Mouse (Mus musculus): ENCODE measurements around the gene Psmb8. TPM values are rescaled to one million over a fixed set of nuclear protein-coding genes. Genes with fewer than 3 reads are reported as not detected.

The Psmb8 gene
- polyA plus RNA-seq (2015; fragmentation: Nextera tagmentation; extraction: Ambion mirVana) = 11.0 and 17.6 TPM in 2 replicates

DNA sequence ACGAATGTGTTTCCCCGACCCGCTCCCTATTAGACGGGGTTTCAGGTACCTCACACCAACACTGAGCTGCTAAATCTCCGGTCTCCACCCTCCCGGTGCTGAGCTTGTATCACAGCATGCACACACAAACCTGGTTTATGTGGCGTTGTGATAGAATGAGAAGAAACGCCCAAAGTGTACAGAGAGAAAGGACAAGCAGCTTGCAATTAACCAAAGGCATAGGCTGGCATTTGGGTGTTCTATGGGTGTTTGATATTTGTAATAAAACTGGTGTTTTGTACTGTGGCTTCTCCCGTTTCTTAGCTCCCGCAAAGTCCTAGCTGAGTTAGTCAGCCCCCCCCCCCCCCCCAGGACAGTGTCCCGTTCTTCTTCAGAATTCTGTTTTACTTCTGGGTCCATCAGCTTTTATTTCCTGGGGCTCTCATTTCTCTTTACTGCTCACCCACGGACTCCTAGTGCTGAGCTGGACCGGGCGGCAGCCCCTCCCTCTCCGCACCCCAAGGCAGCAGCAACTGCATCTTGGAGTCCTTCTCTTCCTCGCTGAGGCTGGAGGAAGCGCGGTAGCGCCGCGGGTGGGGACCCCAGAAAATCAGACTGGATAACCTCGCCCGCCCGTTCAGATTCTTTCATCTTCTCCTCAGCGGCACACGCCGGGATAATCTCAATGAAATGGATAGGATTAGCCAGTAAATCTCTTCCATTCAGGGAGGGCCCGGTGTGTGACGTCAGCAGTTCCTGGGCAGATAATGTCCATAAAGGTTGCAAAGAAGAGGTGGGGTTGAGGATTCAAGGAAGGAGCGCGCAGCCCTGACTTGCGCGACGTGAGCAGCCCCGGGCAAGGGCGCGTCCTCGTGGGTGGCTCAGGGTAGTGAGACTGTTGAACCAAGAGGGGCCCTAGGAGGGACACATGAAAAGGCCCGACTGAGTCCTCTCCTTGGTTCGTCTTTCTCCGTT, at the start of gene Psmb8:
TSS of gene Psmb8 (plus strand) at position 781 of the 954 bp plus-strand sequence.

DNA sequence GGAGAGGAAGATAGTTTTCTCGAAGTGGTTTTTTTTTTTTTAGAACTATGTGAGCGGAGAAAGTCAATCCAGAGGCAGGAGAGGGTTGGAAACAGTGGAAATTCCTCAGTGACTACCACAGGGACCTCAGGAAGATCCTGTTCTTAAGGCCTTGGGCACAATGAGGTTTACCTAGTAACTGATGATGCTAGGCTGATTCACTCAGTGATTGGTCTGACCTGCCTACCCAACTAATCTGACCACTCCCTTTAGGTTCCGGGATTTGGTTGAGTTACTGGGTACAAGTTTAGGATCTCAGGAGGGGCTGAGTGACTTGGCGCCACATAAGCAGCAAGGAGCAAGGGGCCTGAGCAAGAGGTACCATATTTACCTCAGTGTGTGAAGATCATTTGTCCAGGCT, 44.6 kb upstream of the Psmb8 start, which contains the start of gene H2-DMb1:
TSS of gene H2-DMb1 (plus strand) at position 150 of the 400 bp plus-strand sequence.

DNA sequence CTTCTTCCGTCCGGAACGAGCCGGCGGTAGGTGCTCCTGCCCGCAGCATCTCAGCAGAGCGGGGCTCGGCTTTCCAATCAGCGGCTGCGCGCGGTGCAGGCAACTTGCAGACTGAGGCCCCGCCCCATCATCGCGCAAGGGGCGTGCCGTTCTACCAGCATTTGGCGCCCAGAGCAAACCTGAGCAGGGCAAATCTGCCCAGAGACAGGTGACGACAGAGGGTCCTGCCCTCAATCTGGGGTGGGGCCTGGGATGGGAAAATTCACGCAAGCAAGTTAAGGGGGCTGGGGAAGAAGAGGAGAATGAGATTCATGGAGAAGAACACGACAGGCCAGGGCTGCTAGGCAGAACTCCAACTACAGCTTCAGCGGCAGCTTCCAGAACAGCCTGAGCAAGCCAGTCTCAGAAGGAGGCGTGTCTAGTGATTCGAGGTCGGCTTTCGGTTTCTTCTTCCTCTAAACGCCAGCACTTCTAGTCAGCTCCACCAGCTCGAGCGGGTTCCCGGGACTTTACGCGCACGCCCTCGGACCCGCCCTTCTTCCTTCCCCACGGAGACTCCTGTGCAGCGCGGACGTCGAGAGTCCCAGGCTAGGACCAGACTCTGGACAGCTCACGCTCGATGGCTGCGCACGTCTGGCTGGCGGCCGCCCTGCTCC, 10.1 kb upstream of the Psmb8 start, which contains the start of the genes Tap1 and Psmb9:
TSS of gene Tap1 (plus strand) at position 293 of the 656 bp plus-strand sequence.
TSS of gene Psmb9 (minus strand) at position 504 of the 656 bp plus-strand sequence.

DNA sequence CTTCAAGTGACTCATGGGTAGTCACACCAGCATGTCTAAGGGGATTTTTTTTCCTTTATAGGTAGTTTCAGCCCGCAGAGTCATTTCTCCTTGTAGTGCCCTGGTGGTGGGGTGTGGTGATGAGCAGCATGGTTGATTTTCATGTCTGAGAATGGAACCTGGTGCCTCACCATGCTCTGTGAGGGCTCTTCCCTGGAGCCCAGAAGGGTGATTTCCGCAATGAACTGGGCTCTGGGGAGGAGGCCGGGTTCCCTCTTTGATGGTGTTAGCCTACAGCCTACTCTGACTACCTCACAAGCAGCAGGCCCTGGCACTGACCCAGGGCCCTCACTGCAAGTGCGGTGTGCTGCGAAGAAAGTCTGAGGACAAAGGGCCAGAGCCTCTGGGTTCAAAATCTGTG, 5.9 kb downstream of the Psmb8 start, which contains the start of gene Tap2:
TSS of gene Tap2 (plus strand) at position 84 of the 400 bp plus-strand sequence.

DNA sequence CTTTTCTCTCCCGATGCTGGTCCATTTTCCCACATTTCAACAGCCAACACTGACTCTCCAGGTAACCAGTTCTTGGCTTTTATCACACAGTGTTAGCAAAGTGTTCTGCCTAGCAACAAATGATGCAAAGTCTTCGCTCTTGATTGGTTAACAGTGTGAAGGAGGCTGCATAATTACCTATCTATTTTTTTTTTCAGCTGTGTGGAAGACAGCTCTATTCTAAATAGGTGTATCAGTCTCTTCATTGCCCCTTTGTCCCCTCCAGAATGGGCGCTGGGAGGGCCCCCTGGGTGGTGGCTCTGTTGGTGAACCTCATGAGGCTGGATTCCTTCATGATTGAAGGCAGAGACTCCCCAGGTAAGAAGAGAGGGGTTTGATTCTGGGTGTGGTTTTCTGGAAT, 41.2 kb downstream of the Psmb8 start, which contains the start of gene H2-Ob:
TSS of gene H2-Ob (plus strand) at position 198 of the 400 bp plus-strand sequence.

Other genes starting within 250 kb of the Psmb8 start
- gene B3galt4, start 246.2 kb upstream of the Psmb8 start, polyA plus RNA-seq (2015; fragmentation: Nextera tagmentation; extraction: Ambion mirVana) = 5.6 and 7.0 TPM in 2 replicates
- gene Vps52, start 241.9 kb upstream of the Psmb8 start, polyA plus RNA-seq (2015; fragmentation: Nextera tagmentation; extraction: Ambion mirVana) = 31.6 and 31.8 TPM in 2 replicates
- 1,060 and 1,200 TPM in 2 replicates for gene Rps18, start 241.7 kb upstream of the Psmb8 start, polyA plus RNA-seq (2015; fragmentation: Nextera tagmentation; extraction: Ambion mirVana)
- 49.2 and 107 TPM in 2 replicates for gene H2-K1, start 197.4 kb upstream of the Psmb8 start, polyA plus RNA-seq (2015; fragmentation: Nextera tagmentation; extraction: Ambion mirVana)
- gene Ring1, start 173.0 kb upstream of the Psmb8 start, polyA plus RNA-seq (2015; fragmentation: Nextera tagmentation; extraction: Ambion mirVana) = 12.3 and 13.6 TPM in 2 replicates
- 46.7 and 46.9 TPM in 2 replicates for gene H2-Ke6, start 169.7 kb upstream of the Psmb8 start, polyA plus RNA-seq (2015; fragmentation: Nextera tagmentation; extraction: Ambion mirVana)
- 82.1 and 94.7 TPM in 2 replicates for gene Slc39a7, start 166.0 kb upstream of the Psmb8 start, polyA plus RNA-seq (2015; fragmentation: Nextera tagmentation; extraction: Ambion mirVana)
- gene Rxrb, start 165.9 kb upstream of the Psmb8 start, polyA plus RNA-seq (2015; fragmentation: Nextera tagmentation; extraction: Ambion mirVana) = 31.9 and 33.4 TPM in 2 replicates
- 1.9 and 5.7 TPM in 2 replicates for gene Col11a2, start 158.3 kb upstream of the Psmb8 start, polyA plus RNA-seq (2015; fragmentation: Nextera tagmentation; extraction: Ambion mirVana)
- 0.27 and 0.35 TPM in 2 replicates for gene H2-Oa, start 105.4 kb upstream of the Psmb8 start, polyA plus RNA-seq (2015; fragmentation: Nextera tagmentation; extraction: Ambion mirVana)
- 10.7 and 10.8 TPM in 2 replicates for gene H2-DMa, start 78.2 kb upstream of the Psmb8 start, polyA plus RNA-seq (2015; fragmentation: Nextera tagmentation; extraction: Ambion mirVana)
- gene Brd2, start 75.1 kb upstream of the Psmb8 start, polyA plus RNA-seq (2015; fragmentation: Nextera tagmentation; extraction: Ambion mirVana) = 42.6 and 45.7 TPM in 2 replicates
- 0.17 and 0.33 TPM in 2 replicates for gene H2-DMb2, start 54.4 kb upstream of the Psmb8 start, polyA plus RNA-seq (2015; fragmentation: Nextera tagmentation; extraction: Ambion mirVana)
- gene H2-DMb1, start 44.6 kb upstream of the Psmb8 start, polyA plus RNA-seq (2015; fragmentation: Nextera tagmentation; extraction: Ambion mirVana) = 0.44 and 1.1 TPM in 2 replicates
- 3.5 and 5.1 TPM in 2 replicates for gene Tap1, start 10.2 kb upstream of the Psmb8 start, polyA plus RNA-seq (2015; fragmentation: Nextera tagmentation; extraction: Ambion mirVana)
- gene Psmb9, start 10.0 kb upstream of the Psmb8 start, polyA plus RNA-seq (2015; fragmentation: Nextera tagmentation; extraction: Ambion mirVana) = 3.6 and 6.3 TPM in 2 replicates
- 5.3 and 7.2 TPM in 2 replicates for gene Tap2, start 5.8 kb downstream of the Psmb8 start, polyA plus RNA-seq (2015; fragmentation: Nextera tagmentation; extraction: Ambion mirVana)
- gene H2-Ob, start 41.2 kb downstream of the Psmb8 start, polyA plus RNA-seq (2015; fragmentation: Nextera tagmentation; extraction: Ambion mirVana) = 0.06 and 0.19 TPM in 2 replicates
- 4.1 and 6.2 TPM in 2 replicates for gene H2-Ab1, start 60.0 kb downstream of the Psmb8 start, polyA plus RNA-seq (2015; fragmentation: Nextera tagmentation; extraction: Ambion mirVana)
- 3.9 and 5.0 TPM in 2 replicates for gene H2-Aa, start 90.1 kb downstream of the Psmb8 start, polyA plus RNA-seq (2015; fragmentation: Nextera tagmentation; extraction: Ambion mirVana)
- gene H2-Eb1, start 108.1 kb downstream of the Psmb8 start, polyA plus RNA-seq (2015; fragmentation: Nextera tagmentation; extraction: Ambion mirVana) = 3.6 and 4.8 TPM in 2 replicates
- gene H2-Eb2, start 127.9 kb downstream of the Psmb8 start, polyA plus RNA-seq (2015; fragmentation: Nextera tagmentation; extraction: Ambion mirVana) = not detected in 2 replicates
- gene Btnl2, start 157.1 kb downstream of the Psmb8 start, polyA plus RNA-seq (2015; fragmentation: Nextera tagmentation; extraction: Ambion mirVana) = 0.18 and 0.24 TPM in 2 replicates
- not detected in 2 replicates for gene Btnl1, start 179.4 kb downstream of the Psmb8 start, polyA plus RNA-seq (2015; fragmentation: Nextera tagmentation; extraction: Ambion mirVana)
- gene BC051142, start 201.1 kb downstream of the Psmb8 start, polyA plus RNA-seq (2015; fragmentation: Nextera tagmentation; extraction: Ambion mirVana) = 0.51 and 0.82 TPM in 2 replicates